Mouse (Mus musculus): ENCODE measurements around the gene Ldlrad3.

Ldlrad3 gene

DNA sequence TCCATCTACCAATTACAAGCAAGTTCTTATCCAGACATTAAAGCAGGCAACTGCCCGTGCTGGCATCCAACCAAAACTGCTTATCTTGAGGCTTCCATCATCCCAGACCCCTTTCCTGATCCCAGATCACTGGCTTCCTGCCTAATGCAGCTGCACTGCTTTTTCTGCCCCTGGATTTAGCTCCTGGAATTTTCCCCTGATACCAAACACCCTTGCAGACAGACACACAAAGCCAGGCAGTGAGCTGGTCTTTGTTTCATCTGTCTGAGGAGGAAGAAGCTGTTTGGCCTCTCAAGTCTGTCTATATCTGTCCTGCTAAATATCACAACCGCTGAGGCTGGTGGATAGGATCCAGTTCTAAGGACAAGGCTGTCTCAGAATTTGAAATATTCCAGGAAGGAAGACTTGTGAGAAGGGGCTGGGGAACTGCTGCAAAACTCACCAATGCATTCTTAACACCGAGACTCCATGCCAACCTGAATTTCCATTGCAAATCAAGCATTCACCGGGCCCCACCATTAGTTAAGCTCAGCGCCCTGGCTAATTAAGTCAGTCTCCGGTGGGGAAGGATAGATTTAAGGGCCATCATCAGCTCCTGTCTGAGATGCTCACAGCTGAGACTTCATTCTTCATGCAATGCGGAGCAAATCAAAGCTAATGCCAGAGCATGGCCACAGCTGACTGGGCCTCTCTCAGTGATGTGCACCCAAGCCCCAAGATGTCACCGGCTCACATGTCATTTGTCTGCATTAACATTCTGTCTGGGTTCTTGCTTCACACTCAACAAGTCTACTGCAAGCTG is 183.0 kb downstream of the Ldlrad3 start:
- peak in 1 of 2 experiments; percentile 33 for DNase-seq (ENCODE audit: low spot score in 2 of 2)

GRCm38 (mm10) chr2:102002408-102002973 is 183.7 kb downstream of the Ldlrad3 start:
- DNase-seq (ENCODE audit: low spot score in 2 of 2): no peak

- no peak for DNase-seq (ENCODE audit: low spot score in 2 of 2)
These were observed 184.5 kb downstream of the Ldlrad3 start for GRCm38 (mm10) chr2:102001661-102002060.

GRCm38 (mm10) chr2:101998911-101999572 is 187.1 kb downstream of the Ldlrad3 start:
- no peak for DNase-seq (ENCODE audit: low spot score in 2 of 2)

GRCm38 (mm10) chr2:101997013-101997412 is 189.2 kb downstream of the Ldlrad3 start:
- no peak for DNase-seq (ENCODE audit: low spot score in 2 of 2)

DNA sequence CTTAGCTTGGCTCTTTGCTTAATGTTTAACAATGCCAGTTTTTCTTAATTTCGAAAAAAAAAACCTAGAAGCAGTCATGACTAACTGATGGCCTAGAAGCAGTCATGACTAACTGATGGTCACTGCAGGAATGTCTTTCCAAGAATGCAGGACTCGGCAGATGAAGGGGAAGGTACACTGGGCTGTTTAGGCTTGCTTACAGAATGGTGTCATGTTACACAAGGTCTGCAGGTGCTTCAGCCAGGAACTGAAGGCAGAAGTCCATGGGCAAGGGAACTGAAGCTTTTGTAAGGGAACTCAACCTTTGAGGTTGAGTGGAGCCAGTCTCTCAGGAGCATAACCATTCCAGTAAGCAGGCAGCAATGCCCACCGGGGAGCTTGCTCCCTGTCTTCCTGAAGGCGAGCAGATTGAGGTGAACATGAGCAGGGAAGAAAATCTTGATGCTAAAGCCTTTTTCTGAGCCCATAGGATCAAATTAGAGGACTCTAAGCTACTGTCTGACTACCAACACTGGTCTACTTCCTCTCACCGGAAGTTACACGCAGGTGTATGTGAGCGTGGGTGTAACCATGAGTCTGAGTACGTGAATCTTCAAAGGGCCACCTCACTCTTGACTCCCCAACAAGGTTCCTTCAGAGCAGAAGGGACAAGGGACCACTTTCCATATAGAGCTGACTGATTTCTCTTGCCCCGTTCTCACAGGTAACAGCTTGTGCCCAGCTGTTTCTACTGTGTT is 193.4 kb downstream of the Ldlrad3 start:
- DNase-seq (ENCODE audit: low spot score in 2 of 2): no peak

DNA sequence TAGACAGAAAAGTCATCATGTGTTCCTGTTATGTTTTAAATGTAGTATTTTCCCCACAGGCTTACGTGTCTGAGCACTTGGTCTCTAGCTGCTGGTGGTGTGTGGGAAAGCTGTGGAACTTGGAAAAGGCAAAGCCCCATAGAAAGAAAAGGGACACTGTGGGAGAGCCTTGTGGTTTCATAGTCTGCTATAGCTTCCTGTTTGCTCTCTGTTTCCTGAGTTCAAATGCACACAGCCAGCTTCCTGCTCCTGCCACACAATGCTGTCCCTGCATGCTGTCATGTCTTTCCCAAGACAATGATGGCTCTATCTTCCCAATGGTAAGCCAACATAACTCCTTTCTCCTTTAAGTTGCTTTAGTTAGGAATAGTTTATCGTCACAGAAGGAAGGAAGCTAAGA is 194.5 kb downstream of the Ldlrad3 start:
- no peak for DNase-seq (ENCODE audit: low spot score in 2 of 2)

DNA sequence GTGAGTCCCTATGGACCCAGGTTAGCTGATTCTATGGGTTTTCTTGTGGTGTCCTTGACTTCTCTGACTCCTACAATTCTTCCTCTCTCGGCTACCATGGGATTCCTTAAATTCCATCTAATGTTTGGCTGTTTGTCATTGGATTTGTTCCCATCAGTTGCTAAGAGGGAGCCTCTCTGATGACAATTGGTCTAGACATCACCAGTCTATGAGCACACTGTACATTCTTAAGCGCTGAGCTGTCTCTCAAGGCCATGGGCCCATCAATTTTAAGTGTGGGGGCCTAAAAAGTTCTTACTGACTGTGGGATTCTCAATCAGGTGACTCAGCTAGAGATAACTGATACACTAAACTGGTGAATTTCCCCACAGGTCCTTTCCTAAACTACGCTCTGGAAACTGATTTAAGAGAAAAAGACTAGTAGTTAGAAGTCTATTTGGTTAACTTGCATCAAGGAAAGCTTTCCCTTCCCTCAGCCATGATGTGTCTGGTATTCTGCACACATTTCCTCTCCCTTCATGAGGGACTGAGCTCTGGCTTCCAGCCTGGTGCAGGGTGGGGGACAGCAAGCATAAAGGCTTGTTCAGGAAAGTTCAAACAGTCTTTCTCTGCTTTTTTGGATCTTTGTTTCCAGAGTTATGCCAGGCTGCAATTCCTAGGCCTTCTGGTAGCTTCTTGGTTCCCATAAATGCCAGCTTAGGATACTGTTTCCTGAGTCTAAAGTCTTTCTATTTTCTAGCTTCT is 199.7 kb downstream of the Ldlrad3 start:
- no peak for DNase-seq (ENCODE audit: low spot score in 2 of 2)

DNA sequence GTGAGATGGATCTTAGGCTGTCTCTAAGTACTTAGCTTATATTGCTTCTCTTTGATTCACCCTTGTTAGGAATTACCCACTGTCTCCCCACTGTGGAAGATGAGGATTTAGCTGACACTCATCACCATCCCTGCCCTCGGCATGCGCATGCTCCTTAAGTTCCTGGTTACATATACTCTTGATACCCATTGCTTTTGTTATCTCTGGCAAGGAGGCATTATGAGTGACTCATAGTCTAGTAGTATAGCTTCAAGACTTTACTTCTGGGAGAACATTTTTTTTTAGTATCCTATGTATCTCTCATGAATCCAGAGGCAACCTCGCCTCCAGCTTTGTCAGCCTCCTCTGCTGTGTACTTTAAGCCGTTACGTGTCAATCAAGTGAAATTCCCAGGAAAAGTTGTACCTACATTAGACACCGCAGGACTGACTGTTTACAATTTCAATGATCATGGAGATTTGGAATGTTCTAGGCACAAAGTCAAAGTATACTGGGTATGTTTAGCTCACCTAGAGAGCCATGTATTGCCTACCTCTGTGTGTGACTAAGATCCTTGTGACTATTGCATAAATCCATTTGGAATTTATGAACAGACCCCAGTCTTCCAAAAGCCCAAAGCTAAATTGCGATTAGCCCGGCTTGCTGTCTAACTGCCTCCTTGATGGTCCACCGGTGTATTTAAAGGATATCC is 202.2 kb downstream of the Ldlrad3 start:
- DNase-seq (ENCODE audit: low spot score in 2 of 2): no peak

- peak; percentile 88 to 90 for DNase-seq (ENCODE audit: low spot score in 2 of 2)
These were observed 202.9 kb downstream of the Ldlrad3 start for GRCm38 (mm10) chr2:101983082-101983852.

DNA sequence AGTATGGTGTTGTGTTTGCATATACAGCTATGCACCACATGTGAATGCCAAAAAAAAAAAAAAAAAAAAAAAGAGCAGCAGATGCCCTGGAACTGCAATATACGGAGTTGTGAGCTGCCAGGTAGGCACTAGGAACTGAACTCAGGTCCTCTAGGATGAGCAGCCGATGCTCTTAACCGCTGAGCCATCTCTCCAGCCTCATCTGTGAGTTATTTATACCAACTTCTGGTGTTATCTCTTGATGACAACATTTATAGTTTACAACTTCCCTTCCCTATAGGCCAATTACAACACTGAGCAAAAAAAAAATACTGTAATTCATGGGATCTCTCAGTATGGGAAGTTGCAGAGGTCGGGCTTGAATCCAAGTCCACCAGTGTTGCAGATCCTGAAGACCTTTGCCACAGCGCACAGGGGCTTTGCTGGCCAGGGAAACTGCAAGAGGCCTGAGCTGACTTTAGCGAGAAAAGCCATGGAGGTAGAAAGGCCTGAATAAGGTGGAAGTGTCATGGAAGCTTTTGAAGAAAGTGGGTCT is 204.2 kb downstream of the Ldlrad3 start:
- no peak for DNase-seq (ENCODE audit: low spot score in 2 of 2)

DNA sequence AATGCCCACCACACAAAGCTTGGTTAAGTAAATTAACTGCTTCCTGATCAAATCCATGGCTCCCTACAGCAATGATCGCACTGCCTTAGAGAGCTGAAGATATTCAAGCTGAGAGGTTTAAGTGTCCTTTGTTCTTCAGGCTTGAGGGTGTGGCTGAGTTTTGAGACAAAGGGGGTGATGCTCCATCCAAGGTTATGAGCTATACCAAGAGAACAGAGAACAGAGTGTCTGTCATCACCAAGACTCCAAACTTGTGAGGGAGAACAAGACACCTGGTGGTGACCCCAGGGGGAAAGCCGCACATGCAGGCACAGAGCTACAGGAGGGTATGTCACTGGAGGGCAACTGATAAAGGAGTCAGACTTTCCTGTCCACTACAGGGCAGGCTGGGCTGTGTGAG is 205.0 kb downstream of the Ldlrad3 start:
- no peak for DNase-seq (ENCODE audit: low spot score in 2 of 2)

DNA sequence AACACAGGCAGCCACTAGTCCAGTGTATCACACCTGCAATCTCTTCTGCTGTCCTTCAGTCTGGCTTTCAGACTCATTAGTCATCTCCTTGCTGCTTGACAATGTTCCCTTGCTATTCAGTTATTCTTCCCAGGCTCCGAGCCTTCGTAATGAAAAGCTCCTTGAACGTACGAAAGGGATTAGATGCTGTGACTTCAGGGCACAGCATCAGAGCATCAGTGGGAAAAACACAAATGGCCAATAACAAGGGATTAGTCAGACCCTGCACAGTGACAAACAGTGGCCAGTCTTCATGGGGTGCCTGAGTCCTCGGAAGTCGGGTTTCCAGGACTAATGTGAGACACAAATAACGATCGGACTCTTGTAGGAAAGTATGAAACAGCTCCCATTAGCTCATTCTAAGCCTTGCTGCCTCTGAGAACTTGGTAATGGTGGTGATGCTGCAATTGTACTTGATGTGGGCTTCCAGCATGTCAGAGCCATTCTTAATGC is 205.7 kb downstream of the Ldlrad3 start:
- no peak for DNase-seq (ENCODE audit: low spot score in 2 of 2)

DNA sequence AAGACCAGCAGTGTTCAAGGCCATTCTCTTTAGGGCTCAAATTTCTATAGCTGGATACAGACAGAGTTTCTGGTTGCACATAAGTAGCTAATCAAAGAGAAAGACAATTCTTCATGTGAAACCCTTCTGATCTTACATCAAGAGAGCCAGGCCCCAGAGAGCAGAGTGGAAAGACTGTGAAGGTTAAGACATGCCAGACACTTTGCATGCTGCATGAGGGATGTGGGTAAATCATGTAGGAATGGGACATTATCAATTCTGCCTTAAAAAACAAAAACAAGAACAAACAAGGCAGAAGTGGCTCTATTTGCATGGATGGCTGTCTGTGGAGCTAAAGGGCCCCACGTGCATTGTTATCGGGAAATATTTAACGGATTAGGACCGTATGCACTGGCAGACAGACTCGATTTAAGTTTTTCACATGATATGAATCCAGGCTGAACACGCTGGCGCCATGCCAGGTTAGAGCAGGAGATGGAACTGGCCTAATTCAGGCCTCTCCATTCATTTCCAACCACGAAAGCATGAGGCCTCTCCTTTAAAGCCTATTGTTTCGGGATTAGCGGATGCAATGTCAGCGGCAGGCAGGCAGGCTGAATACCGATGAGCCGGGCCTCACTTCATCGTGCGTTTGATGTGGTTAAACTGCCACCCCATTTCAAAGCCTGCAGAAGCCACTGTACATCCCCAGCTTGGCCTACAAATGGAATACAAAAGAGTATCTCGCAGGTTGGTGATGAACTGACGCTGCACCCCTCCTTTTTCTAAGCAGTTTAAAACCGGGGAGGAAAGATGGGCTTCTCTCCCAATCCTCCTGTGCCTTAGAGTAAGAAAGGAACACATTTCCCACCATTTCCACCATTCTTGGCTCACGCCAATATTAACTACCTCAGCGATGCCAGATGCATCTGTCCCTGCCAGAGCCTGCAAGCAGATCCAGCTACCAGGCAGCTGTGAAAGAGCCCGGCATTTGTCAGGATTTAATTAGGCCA is 207.4 kb downstream of the Ldlrad3 start:
- DNase-seq (ENCODE audit: low spot score in 2 of 2): no peak

GRCm38 (mm10) chr2:101976399-101977064 is 209.7 kb downstream of the Ldlrad3 start:
- DNase-seq (ENCODE audit: low spot score in 2 of 2): no peak

DNA sequence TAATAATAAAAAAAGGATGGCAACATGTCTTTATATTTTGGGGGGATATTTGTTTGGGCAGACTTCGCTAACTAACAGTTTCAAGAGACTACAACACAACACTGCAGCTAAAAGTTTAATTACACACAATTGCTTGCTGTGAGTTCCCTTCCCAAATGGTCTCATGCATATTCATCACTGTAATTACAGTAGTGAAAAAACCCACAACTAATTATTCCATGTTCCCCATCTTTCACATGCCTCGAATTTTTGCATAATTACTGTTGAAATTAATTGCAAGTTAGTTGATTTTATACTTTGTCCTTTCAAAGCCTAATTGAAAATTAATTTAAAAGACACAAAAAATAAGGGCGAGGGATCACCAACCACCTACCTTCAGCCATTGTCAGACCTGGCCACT is 212.4 kb downstream of the Ldlrad3 start:
- no peak for DNase-seq (ENCODE audit: low spot score in 2 of 2)

DNA sequence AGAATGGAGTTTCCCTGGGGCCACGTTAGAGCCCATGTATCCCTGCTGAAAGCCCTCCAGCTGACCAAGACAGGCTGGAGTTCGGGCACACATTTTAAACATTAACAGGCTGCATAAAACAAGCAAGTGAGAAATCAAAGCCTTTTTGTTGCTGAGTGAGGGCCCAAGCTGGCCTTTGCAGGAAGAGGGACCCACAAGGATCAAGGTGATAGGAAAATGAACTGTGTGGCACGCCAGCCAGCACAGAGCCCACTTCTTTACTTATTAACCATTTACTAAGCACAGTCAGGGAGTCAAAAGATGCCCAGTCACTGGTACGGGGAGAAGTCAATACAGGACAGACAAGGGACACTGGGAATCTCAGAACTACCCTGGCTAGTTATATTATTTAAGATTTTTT is 218.6 kb downstream of the Ldlrad3 start:
- DNase-seq (ENCODE audit: low spot score in 2 of 2): no peak

DNA sequence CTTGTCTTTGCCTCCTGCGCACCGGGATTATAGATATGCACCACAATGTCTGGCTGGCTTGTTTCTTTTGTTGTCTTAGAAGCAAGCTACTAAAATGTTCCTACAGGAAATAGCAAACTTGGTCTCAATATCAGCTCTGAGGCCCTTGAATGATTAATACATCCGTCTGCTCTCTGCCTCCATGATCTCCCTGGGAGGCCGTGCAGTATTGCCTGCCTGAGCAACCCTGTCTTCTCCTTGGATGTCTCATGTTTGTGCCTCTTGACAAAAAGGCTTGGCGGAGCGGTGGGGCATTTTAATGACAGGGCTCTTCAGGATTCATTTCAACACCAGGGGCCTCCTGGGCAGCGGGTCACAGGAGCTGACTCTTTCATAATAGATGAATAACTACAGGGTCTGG is 219.0 kb downstream of the Ldlrad3 start:
- no peak for DNase-seq (ENCODE audit: low spot score in 2 of 2)
